Mouse (Mus musculus): ENCODE data around the gene Grpel1.

GRCm38 (mm10) chr5:36505235-36505634 is 40.4 kb downstream of the Grpel1 start:
- no peak for TF ChIP-seq HCFC1 (IDR thresholded peaks at IDR 0.05; ENCODE audit: borderline replicate concordance, insufficient read depth, low read length)
- no peak for TF ChIP-seq ZNF384 (IDR thresholded peaks at IDR 0.05; ENCODE audit: low read depth, low read length)
- no peak for TF ChIP-seq ZC3H11A (IDR thresholded peaks at IDR 0.05; ENCODE audit: borderline replicate concordance, low read depth, low read length)
- TF ChIP-seq MAFK (IDR thresholded peaks at IDR 0.05; ENCODE audit: insufficient read depth, low read depth, low read length), result no peak
